Mouse (Mus musculus) embryonic facial prominence, embryonic 12.5 days (tissue): Measurements from ENCODE around the gene Ogt. TPM values are rescaled to one million over a fixed set of nuclear protein-coding genes. Genes with fewer than 3 reads are reported as not detected.

Experiments used
- ATAC-seq: fragments of 200-750 bp; cut with Nextera tagmentation; 2 replicates; pipeline ENCODE4 v1.8.0; 2017; ENCODE audit not compliant: insufficient number of reproducible peaks, insufficient read depth, low FRiP score, low TSS enrichment
- H3K27ac ChIP-seq: fragments of 300-500 bp; sonication (generic); 2 replicates; pipeline ENCODE4 v1.5.1; 2016; ENCODE audit warnings: mild to moderate bottlenecking
- H3K27me3 ChIP-seq: fragments of 300-500 bp; sonication (generic); 2 replicates; pipeline ENCODE4 v1.6.1; 2016; ENCODE audit warnings: mild to moderate bottlenecking, moderate library complexity
- H3K36me3 ChIP-seq: fragments of 300-500 bp; sonication (generic); 2 replicates; pipeline ENCODE4 v1.6.1; 2016; ENCODE audit warnings: mild to moderate bottlenecking
- H3K4me1 ChIP-seq: fragments of 300-500 bp; sonication (generic); 2 replicates; pipeline ENCODE4 v1.6.1; 2016
- H3K4me2 ChIP-seq: fragments of 300-500 bp; sonication (generic); replicated peaks from 2 replicates; pipeline ENCODE4 v1.6.1; 2016; ENCODE audit warnings: mild to moderate bottlenecking, moderate library complexity
- H3K4me3 ChIP-seq: fragments of 300-500 bp; sonication (generic); 2 replicates; pipeline ENCODE4 v1.5.1; 2016; ENCODE audit warnings: mild to moderate bottlenecking
- H3K9ac ChIP-seq: fragments of 300-500 bp; sonication (generic); 2 replicates; pipeline ENCODE4 v1.6.1; 2016; ENCODE audit warnings: mild to moderate bottlenecking, moderate library complexity
- H3K9me3 ChIP-seq: fragments of 300-500 bp; sonication (generic); 2 replicates; pipeline ENCODE4 v1.6.1; 2016; ENCODE audit warnings: mild to moderate bottlenecking, moderate library complexity
- WGBS: fragments of 180-500 bp; shearing (Covaris S2); methylation state at CpG from one replicate; pipeline ENCODE4 v1.1.7; 2016; 5-methylcytosine and 5-hydroxymethylcytosine counted together
- polyA plus RNA-seq: library from polyadenylated mRNA; unstranded; fragments of >200 nt; fragmentation: Nextera tagmentation; extraction: Ambion mirVana; gene quantifications from 2 replicates; pipeline ENCODE4 v1.2.1, GENCODE M21; 2016

Gene Ogt
- polyA plus RNA-seq, 1 experiment from 2014 or later, result 189 TPM

DNA sequence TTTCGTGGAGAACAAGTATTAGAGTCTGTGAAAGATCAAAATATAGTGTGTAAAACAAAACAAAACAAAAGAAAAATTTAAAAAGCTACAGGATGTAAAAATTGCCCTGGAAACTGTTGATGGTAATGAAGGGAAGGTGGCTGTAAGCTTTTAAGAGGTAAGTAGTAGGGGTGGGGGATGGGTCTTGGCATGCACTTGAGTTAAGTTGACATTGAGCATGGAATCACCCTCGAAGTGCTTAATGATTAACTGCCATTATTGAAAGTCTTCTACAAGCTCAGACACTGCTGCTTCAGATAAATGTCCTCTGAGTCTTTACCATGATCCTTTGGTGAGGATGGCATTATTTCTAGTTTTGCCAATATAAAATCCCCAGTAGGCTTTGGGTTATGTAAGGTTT lies 5.4 kb downstream of the Ogt start:
- H3K27me3 ChIP-seq, result peaks cover 6% of the 10 kb centered on the region; the same call in 1 of the 2 replicates
- 68% methylated on average over 2 of the region's 2 CpGs for WGBS
- no peak overlapping the region for H3K4me3 ChIP-seq
- no peak overlapping the region for H3K4me2 ChIP-seq
- 0 out of 2 replicates have a peak, but pooled peaks cover 5% of the 10 kb centered on the region for H3K36me3 ChIP-seq
- no peaks in the 10 kb centered on the region for H3K9me3 ChIP-seq
- H3K27ac ChIP-seq, result no peak overlapping the region
- H3K4me1 ChIP-seq, result no peaks in the 10 kb centered on the region
- ATAC-seq, result no peak
- H3K9ac ChIP-seq, result no peak overlapping the region

DNA sequence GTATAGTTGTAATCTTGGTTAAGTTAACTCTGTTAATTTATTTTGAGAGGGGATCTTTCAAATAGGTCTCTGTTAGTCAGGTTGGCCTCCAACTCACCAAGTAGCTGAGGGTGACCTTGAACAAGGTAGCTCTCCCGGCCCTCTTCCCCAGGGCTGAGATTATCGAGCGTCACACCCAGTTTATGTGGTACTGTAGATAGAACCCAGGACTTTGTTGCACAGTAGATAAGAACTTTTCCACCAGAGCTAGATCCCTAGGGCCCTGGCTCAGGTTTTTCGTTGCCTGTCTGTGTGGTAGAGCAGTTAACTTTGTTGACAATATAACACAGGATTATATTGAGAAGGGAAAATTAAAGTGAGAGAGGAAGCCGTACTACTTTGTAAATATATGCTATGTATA lies 6.8 kb downstream of the Ogt start:
- Histone ChIP-seq H3K9me3 (no peaks in the 10 kb centered on the region), H3K4me1 (no peaks in the 10 kb centered on the region), H3K9ac (no peak overlapping the region), H3K4me2 (no peak overlapping the region), H3K27me3 (no peaks in the 10 kb centered on the region), H3K4me3 (no peak overlapping the region), H3K27ac (no peak overlapping the region), H3K36me3 (0 out of 2 replicates have a peak, but pooled peaks cover 5% of the 10 kb centered on the region)
- ATAC-seq, result no peak
- 86% methylated on average over 5 of the region's 5 CpGs for WGBS

DNA sequence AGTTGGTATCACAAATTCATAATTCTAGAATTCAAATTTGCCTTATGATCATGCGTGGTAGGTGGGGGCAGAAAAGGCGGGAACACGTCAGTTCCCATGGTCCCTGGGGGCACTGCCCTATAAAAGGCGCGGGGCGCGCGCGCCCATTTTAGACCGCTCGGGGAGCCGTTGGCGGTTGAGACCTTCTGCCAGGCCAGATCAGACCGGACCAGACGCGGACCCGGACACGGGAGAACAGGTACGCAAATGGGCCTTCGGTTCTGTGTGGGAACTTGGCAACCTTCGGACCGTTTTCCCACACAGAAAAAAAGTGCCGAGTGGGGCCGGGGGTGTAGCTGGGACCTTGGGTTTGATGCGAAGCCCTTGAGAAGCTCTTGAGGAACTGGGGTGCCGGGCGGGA lies 55.8 kb downstream of the Ogt start:
- Histone ChIP-seq H3K36me3 (no peaks in the 10 kb centered on the region), H3K4me3 (no peak overlapping the region), H3K9ac (no peak overlapping the region), H3K27me3 (no peaks in the 10 kb centered on the region), H3K4me2 (no peak overlapping the region), H3K27ac (no peak overlapping the region), H3K9me3 (peaks cover 17% of the 10 kb centered on the region), H3K4me1 (no peaks in the 10 kb centered on the region)
- 90% methylated on average over 27 of the region's 27 CpGs for WGBS
- no peak for ATAC-seq

DNA sequence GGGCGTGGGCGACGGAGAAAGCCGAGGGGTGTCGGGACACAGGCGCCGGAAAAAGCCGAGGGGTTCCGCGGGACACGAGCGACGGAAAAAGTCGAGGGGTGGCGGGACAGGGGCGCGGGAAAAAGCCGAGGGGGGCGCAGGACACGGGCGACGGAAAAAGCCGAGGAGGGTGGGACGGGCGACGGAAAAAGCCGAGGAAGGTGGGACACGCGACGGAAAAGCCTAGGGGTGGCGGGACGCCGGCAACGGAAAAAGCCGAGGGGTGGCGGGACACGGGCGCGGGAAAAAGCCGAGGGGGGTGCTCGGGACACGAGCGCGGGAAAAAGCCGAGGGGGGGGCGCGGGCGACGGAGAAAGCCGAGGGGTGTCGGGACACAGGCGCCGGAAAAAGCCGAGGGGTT lies 57.7 kb downstream of the Ogt start:
- H3K36me3 ChIP-seq, result no peaks in the 10 kb centered on the region

DNA sequence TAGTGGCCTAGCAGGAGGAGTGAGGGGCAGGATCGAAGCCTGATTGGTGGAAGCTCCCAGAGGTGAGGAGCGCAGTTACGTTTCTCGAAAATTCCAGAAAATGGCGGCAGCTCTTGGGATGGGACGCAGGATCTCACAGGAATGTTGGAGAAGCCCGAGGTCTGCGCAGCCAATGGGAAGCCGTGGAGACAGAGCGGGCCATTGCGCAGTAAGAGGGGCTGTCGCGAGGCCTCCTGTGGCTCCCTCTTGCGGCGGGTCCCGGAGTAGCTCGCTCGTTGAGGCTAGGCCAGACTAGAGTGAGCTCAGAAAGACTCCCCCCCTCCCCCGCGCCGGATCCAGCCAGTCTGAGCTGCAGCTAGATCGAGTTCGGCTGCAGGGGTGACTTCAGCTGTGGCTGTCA lies 58.4 kb downstream of the Ogt start:
- no peaks in the 10 kb centered on the region for H3K4me1 ChIP-seq
- H3K27me3 ChIP-seq, result no peaks in the 10 kb centered on the region
- WGBS, result 59% methylated on average over 23 of the region's 23 CpGs
- peaks cover 17% of the 10 kb centered on the region for H3K9me3 ChIP-seq
- no peak overlapping the region for H3K27ac ChIP-seq
- H3K4me3 ChIP-seq, result no peak overlapping the region
- no peak overlapping the region for H3K9ac ChIP-seq
- no peak overlapping the region for H3K4me2 ChIP-seq
- no peaks in the 10 kb centered on the region for H3K36me3 ChIP-seq
- ATAC-seq, result no peak

More for the DNA sequence above, 57.7 kb downstream of the Ogt start:
- ATAC-seq, result no peak
- Histone ChIP-seq H3K4me2 (no peak overlapping the region), H3K27me3 (no peaks in the 10 kb centered on the region), H3K4me3 (no peak overlapping the region), H3K4me1 (no peaks in the 10 kb centered on the region), H3K9ac (no peak overlapping the region), H3K9me3 (peaks cover 17% of the 10 kb centered on the region), H3K27ac (no peak overlapping the region)
- WGBS, result 70% methylated on average over 51 of the region's 54 CpGs

DNA sequence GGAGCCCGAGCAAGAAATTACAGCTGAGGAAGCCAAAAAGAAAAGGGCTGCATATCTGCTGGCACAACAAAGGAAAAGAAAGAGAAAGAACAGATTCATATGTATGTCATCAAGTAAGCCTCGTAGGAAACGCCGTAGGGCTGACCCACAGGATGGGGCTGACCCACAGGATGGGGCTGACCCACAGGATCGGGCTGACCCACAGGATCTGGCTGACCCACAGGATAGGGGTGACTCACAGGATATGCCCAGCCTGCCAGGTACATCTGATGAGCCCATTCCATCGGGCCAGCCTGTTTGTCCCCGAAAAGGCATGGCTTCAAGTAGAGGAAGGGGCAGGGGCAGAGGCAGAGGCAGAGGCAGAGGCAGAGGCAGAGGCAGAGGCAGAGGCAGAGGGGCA lies 65.3 kb downstream of the Ogt start:
- ATAC-seq, result no peak
- Histone ChIP-seq H3K27ac (no peak overlapping the region), H3K4me2 (no peak overlapping the region), H3K4me1 (no peaks in the 10 kb centered on the region), H3K9ac (no peak overlapping the region), H3K4me3 (no peak overlapping the region), H3K27me3 (0 out of 2 replicates have a peak, but pooled peaks cover 5% of the 10 kb centered on the region), H3K36me3 (no peaks in the 10 kb centered on the region), H3K9me3 (no peaks in the 10 kb centered on the region)
- WGBS, result 84% methylated on average over 7 of the region's 7 CpGs

DNA sequence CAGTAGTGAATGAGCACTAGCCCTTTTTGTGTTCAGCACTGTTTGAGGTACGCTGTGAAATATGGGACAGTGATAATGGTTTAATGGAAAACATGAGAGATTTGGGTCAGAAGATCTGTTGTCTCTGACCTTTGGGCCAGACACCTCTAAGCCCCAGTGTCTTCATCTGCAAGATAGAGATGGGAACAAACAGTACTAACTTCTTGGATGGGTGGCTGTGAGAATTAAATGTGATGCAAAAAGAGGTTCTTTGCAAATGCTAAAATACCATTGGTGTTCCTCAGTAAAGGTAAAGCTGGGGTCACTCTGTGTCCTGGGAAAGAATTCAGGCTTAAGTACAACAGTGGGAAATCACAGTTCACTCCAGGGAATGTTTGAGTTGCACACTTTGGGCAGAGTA lies 80.5 kb downstream of the Ogt start:
- no peaks in the 10 kb centered on the region for H3K36me3 ChIP-seq
- H3K9me3 ChIP-seq, result no peaks in the 10 kb centered on the region
- H3K4me2 ChIP-seq, result no peak overlapping the region
- H3K4me3 ChIP-seq, result no peak overlapping the region
- H3K27ac ChIP-seq, result no peak overlapping the region
- H3K9ac ChIP-seq, result no peak overlapping the region
- 56% methylated on average over 1 of the region's 1 CpGs for WGBS
- ATAC-seq, result no peak
- H3K27me3 ChIP-seq, result no peaks in the 10 kb centered on the region
- H3K4me1 ChIP-seq, result no peaks in the 10 kb centered on the region

DNA sequence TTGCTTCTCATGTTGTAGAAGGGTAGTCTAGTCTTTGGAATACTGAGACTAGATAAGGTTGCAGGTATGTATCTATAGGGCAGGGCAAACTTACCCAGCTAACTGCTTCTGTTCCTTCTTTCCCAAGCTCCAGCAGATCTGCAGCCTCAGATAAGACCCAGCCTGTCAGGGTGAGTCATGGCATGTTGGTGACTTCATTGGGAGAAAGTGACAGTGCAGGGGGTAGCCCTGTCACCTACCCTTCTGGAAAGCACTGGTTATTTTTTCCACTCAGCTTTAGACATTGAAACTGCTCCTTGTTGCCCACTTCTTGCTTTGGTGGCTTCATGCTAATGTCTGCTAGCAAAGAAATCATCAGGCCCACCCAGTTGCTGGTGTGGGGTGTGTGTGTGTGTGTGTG lies 90.2 kb downstream of the Ogt start:
- Histone ChIP-seq H3K9ac (no peak overlapping the region), H3K9me3 (no peaks in the 10 kb centered on the region), H3K27me3 (peaks cover 17% of the 10 kb centered on the region), H3K4me3 (no peak overlapping the region), H3K4me1 (no peaks in the 10 kb centered on the region), H3K36me3 (no peaks in the 10 kb centered on the region), H3K4me2 (no peak overlapping the region), H3K27ac (no peak overlapping the region)
- no peak for ATAC-seq

DNA sequence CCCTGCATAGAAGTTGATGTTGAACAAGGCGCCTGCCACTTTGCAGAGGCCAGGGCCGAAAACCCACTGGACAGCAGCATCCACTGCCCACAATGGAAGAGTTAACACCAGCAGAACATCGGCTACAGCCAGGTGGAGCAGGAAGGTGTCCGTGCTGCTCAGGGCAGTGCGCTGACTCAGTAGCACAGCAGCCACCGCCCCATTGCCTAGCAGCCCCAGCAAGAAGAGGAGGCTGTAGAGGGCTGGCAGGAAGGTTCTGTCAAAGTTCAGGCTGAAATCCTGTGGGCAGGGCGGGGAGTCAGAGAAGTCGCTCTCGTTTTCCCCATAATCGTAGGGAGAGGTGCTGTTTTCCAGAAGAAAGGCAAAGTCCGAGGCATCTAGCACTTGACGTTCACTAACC lies 92.8 kb downstream of the Ogt start:
- no peak for ATAC-seq
- Histone ChIP-seq H3K4me3 (no peak overlapping the region), H3K4me1 (no peaks in the 10 kb centered on the region), H3K9me3 (no peaks in the 10 kb centered on the region), H3K27ac (no peak overlapping the region), H3K9ac (no peak overlapping the region), H3K36me3 (no peaks in the 10 kb centered on the region), H3K27me3 (peaks cover 23% of the 10 kb centered on the region), H3K4me2 (no peak overlapping the region)
- WGBS, result 82% methylated on average over 12 of the region's 12 CpGs

DNA sequence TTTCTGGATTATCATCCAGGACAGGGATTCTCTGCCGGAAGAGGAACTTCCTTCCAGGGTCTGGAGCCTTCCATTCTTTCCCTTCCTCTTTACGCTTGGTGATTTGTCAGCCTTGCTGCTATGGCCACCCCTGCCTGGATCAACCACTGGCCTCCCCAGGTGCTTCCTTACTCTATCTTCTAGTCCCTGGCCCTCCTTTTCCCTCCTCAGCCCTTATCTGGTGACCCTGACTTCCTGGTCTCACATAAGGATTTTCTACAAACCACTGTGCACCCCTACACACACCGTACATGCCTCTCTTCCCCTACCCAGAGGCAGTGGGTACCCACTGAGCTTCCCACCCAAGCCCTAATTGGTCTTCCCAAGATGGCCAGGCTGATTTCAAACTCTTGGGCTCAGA lies 93.4 kb downstream of the Ogt start:
- Histone ChIP-seq H3K4me3 (no peak overlapping the region), H3K36me3 (no peaks in the 10 kb centered on the region), H3K27ac (no peak overlapping the region), H3K4me1 (no peaks in the 10 kb centered on the region), H3K27me3 (peaks cover 30% of the 10 kb centered on the region), H3K4me2 (no peak overlapping the region), H3K9me3 (no peaks in the 10 kb centered on the region), H3K9ac (no peak overlapping the region)
- 93% methylated on average over 3 of the region's 3 CpGs for WGBS
- no peak for ATAC-seq

DNA sequence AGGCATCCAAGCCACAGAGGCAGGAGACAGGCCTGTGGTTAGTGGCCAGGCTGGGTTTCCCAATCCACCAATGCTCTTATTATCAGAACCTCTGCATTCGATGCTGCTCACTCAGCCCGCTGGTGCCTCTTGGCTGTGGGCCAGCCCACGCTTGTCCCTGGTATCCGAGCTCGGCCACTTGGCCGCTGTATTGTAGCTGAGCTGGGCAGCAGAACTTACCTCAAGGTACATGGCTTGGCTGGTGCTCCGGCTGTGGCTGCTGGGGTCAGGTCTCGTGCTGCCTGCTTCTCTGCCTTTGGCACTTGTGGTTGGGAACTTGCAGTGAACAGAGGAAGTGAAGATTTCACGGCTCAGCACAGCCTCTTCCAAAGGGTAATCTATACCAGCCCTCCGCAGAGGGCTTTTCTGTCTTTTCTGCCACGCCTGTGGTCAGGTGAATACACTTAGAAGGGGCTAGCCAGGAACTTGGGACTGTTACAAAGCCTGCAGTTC lies 94.0 kb downstream of the Ogt start, which contains the start of gene Cxcr3:
Gene Cxcr3, minus strand, starts transcription at position 442 of the 492 bp plus-strand sequence.
- H3K4me1 ChIP-seq, result no peaks in the 10 kb centered on the region
- 52% methylated on average over 11 of the region's 11 CpGs for WGBS
- no peaks in the 10 kb centered on the region for H3K9me3 ChIP-seq
- H3K27ac ChIP-seq, result no peak within 1 kb of the TSS
- no peak within 1 kb of the TSS for H3K9ac ChIP-seq
- peaks cover 30% of the 10 kb centered on the region for H3K27me3 ChIP-seq
- H3K36me3 ChIP-seq, result no peaks in the 10 kb centered on the region
- no peak within 1 kb of the TSS for H3K4me2 ChIP-seq
- no peak within 1 kb of the TSS for H3K4me3 ChIP-seq
- ATAC-seq, result no peak
